Mouse (Mus musculus) telencephalon, adult 2 months (tissue): ENCODE data around the gene Park7.
"Not testable (repeated sequence)": the region's sequence is repeated elsewhere in the genome, so short reads cannot be mapped to it uniquely, and the experiment has no call there.

Source experiments
- DNase-seq: peaks from one replicate; pipeline ENCODE4 v3.0.0-alpha.2; 2011; ENCODE audit warnings: low read depth, low spot score

Gene Park7

GRCm38 (mm10) chr4:150913743-150914142 is 494 bp downstream of the Park7 start:
- DNase-seq, result no peak

GRCm38 (mm10) chr4:150910164-150910951 is 3.9 kb downstream of the Park7 start:
- no peak for DNase-seq

DNA sequence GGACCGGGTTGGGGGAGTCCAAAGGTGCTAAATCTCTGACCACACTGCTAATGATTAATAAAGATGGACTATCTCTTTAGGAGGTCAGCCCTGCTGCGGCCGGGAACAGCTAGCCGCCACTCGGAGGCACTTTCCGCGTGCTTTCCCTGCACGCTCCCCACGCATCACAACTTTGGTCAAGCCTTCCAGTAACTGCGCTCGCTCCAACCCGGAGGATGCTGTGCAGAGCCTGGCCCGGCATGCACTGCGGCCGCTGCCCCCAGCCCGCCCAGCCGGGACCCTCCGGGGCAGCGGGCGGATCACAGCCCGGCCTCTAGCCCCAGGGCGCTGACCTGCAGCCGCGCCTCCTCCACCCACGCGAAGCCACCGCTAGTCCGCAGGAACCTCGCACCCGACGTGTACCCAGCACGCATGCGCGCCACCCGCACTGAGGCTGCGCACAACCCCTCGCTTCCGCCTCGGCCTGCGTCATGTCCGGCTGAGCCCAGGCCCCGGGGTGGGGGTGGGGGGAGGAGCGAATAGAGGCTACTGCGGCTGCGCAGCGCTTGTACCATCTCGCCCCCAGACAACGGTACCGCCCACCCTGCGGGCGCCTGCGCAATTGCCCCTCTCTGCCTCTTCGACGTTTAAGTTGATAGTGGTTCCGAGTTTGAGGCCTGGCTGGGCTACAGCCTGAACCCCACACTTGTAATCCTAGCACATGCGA is 4.6 kb downstream of the Park7 start:
- peak; percentile 94 for DNase-seq

DNA sequence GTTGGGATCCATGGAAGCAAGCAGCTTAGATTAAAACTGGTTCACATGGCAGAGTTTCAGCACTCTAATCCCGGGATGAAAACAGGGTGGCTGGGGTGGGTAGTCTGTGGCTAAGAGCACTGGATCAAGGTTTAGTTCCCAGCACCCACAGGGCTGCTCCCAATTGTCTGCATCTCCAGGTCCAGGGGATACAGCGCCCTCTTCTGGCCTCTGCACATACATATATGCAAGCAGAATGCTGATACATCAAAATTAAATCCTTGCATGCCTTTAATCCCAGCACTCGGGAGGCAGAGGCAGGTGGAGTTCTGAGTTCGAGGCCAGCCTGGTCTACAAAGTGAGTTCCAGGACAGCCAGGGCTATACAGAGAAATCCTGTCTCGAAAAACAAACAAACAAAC is 5.7 kb downstream of the Park7 start:
- DNase-seq, result not testable (repeated sequence)

- no peak for DNase-seq
These were observed 7.1 kb downstream of the Park7 start for GRCm38 (mm10) chr4:150907099-150907498.

- DNase-seq, result no peak
These were observed 11.0 kb downstream of the Park7 start for GRCm38 (mm10) chr4:150903091-150903742.

DNA sequence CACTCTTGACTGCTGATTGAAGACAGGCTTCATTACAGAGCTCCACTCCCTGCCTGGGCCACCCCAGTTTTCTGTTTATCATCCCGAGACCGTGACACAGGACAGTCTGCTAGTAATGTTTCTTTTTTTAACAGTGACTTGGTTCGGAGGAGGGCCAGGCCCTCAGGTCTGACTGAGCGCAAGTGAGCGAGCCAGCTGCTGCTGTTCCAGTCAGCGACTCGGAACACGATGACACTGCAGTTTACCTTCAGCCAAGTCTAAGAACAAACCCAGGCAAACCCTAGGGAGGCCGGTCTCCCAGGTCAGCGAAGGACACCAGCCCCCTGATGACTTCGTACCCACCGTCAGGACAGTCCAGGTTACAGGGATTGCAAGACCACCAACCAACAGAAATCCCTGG is 12.2 kb downstream of the Park7 start:
- DNase-seq, result no peak

GRCm38 (mm10) chr4:150901651-150902050 is 12.6 kb downstream of the Park7 start:
- DNase-seq, result no peak

- DNase-seq, result no peak
These were observed 13.8 kb downstream of the Park7 start for GRCm38 (mm10) chr4:150900486-150900885.

GRCm38 (mm10) chr4:150898716-150899365 is 15.4 kb downstream of the Park7 start:
- no peak for DNase-seq

GRCm38 (mm10) chr4:150896896-150897624 is 17.2 kb downstream of the Park7 start:
- DNase-seq, result no peak

- DNase-seq, result no peak
These were observed 19.3 kb downstream of the Park7 start for GRCm38 (mm10) chr4:150894718-150895501.

GRCm38 (mm10) chr4:150891308-150891707 is 22.9 kb downstream of the Park7 start:
- DNase-seq, result no peak

DNA sequence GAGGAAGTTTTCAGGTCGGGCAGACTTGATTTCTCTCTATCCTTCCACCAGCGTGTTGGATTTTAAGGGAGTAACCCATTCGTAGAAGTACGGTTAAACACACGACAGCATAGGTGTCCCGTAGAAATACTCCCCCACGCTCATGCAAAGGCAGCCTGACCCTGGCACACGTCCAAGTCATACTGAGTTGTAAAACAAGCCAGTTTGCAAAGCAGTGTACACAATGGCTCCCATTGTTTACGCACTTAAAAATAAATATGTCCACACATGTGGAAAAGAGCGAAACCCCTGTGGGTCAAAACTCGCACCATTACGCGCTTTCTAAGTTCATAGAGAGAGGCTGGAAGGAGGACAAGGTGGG is 24.3 kb downstream of the Park7 start:
- no peak for DNase-seq

DNA sequence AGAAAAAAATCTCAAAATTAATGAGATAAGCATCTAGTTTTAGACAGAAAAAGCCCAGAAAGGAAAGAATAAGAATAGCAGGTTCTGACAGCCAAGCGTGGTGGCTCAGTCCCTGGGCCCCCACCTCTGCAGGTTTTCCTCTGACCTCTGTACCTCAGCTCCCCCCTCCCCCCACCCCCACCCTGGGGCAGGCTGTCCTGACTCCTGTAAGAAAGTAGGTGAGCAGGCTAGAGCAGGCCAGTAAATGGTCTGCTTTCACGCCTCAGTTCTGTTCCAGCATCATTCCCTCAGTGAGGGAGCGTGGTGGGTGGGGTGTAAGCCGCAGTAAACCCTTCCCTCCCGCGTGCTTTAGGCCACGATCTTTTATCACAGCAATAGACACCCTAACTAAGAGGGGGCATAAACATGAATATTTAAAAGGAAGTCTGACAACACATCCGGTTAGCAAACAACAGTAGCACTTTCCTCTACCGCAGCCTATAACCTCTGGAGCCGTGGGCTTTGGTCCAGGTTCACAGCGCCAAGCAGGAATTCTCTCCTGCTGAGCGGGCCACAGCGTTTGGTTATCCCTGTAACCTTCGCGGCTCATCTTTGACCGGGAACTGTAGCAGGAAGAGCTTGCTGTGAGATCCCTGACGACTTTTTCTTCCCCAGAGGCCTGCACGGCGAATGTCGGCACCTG is 24.8 kb downstream of the Park7 start:
- DNase-seq, result no peak

DNA sequence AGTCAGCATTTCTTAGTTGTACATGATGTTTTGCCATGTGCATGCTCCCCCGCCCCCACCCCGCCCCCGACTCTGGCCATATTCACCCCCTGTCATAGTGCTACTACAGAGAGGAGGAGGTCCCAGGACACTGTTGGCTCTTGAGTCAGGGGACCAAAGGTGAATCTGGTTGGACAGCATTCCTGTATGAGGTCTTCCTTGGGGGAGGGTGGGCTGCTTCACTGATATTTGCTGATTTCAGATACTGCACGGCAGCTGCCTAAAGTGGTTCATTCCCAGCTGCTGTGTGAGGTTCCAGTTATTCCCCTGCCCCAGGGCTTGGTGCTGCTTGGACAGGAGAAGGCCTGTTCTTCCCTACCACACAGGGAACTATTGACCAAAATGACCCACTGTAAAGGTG is 25.7 kb downstream of the Park7 start:
- DNase-seq, result no peak

DNA sequence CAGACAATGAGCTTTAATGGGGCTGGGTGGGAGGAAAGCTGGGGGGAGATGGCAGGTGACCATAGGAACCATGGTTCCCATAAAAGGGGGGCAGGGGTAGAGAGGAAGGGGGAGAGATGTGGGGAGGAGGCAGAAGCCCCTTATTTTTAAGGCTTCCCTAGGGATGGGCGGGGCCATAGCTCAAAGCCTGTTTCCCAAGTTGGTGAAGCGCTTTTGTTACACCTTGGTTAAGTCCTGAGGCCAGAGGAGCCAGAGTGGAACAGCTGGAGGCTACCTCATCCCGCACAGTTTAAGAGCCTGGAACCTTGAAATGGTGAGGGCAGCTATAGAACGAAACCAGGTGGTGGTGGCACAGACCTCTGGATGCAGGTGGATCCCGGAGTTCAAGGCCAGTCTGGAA is 26.3 kb downstream of the Park7 start:
- no peak for DNase-seq

DNA sequence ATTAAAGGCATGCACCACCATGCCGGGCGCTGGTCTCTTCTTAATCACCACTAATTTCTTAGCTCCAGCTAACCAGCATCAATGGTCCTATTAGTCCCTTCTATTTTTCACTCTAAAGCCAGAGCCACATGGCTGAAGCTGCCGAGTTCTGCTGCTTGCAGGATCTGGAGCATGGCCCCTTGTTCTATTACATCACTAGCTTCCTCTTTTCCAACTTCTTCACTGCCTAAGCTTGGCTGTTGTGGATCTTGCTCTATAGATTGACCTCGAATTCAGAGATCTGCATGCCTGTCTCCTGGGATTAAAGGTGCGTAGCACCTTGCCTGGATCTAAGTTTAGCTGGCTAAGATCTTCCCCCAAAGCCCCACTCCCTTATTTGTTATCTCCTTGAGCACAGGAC is 31.6 kb downstream of the Park7 start:
- DNase-seq, result no peak

GRCm38 (mm10) chr4:150880364-150880763 is 33.9 kb downstream of the Park7 start:
- no peak for DNase-seq

DNA sequence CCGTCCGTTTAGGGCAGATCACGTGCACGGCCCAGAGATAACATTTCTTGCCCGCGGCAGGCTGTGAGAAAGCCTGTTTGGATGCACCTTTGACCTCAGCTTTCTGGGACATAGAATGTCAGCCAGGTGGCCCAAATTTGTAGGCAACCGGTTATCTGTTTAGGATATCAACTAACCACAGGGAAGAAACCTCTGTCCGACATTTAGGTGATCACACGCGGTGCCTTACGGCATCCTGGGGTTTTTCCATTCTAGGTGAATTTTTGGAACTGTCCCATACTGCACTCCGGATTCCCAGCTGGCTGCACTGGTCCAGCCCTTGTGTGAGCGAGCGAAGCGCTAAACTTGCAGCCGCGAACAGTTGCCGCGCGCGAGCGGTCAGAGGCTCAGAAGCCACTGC is 34.6 kb downstream of the Park7 start:
- no peak for DNase-seq
